ENCODE assay signal across 8 mouse cellular contexts in the genomic region with DNA sequence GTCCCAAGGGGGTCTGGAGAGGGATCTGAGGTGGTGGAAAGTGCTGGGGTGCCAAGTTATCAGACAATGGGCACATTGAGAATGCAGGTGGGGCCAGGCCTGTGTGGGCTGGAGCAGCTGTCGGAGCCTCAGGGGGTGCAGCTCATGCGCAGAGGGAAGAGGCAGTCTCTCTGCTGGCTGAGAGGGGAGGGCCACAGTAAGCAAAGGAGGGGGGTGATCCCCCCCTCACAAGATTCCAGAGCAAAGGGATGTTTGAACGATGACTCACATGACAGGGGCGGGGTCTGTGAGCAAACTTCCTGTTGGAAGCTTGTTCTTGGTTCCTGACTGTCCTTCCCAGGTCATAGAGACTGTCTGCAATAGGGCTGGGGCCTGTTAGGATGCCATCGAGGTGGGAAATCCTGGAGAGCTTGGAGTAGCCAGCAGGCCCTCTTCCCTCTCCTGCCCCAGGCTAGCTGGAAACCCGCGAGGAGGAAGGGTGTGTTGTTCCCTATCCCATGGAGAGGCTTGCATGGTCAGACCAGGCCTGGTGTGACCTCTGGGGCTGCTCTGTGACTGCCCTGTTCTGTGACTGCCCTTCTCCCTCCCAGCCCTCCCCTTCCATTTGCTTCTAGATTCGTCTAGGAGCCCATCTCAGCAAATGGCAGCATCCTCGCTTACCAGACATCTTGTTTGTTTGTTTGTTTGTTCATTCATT. TPM values are rescaled to one million over a fixed set of nuclear protein-coding genes. Genes with fewer than 3 reads are reported as not detected.
DNase-seq lines count a peak whose midpoint lies in the region; ATAC-seq lines count a peak whose summit lies in the region.

No protein-coding gene starts in this region.

- no peaks in the 10 kb centered on the region for H3K36me3 ChIP-seq in heart, embryonic 15.5 days
- no peaks in the 10 kb centered on the region for H3K36me3 ChIP-seq in limb, embryonic 11.5 days (ENCODE audit: control insufficient read depth, insufficient read depth, low read length)

- H3K27ac ChIP-seq in heart, embryonic 15.5 days, result peak overlapping the region; percentile 49
- 0 out of 2 replicates have a peak overlapping the region, but pooled peaks have one; percentile 2 for H3K27ac ChIP-seq in limb, embryonic 11.5 days (replicated peaks; ENCODE audit: low read depth, low read length)

- DNase-seq in left cerebral cortex, postnatal 4 days, result peak; percentile 40
- DNase-seq in left cerebral cortex, adult 9 months (ENCODE audit: low spot score in 2 of 2), result no peak
- peak; percentile 59 for DNase-seq in embryo, embryonic 10 days (ENCODE audit: low spot score)
- DNase-seq in limb, embryonic 11.5 days (ENCODE audit: low spot score), result peak; percentile 51
- peak; percentile 23 for DNase-seq in ovary, postnatal 14 days (ENCODE audit: low spot score)
- DNase-seq in spleen, postnatal 14 days (ENCODE audit: low spot score in 2 of 2), result no peak
- DNase-seq in thymus, postnatal 25 days, result no peak

- peak overlapping the region; percentile 18; the same call in 1 of the 2 replicates for H3K4me2 ChIP-seq in heart, embryonic 15.5 days
- H3K4me2 ChIP-seq in limb, embryonic 11.5 days (ENCODE audit: low read depth, severe bottlenecking), result no peak overlapping the region

- peak; percentile 67 for ATAC-seq in heart, embryonic 15.5 days (replicated peaks; ENCODE audit: insufficient number of reproducible peaks, insufficient read depth, low FRiP score, low read depth)
- ATAC-seq in limb, embryonic 11.5 days (ENCODE audit: insufficient number of reproducible peaks, low FRiP score, low TSS enrichment, low read depth), result peak; percentile 35; the same call in 1 of the 2 replicates

- H3K9ac ChIP-seq in heart, embryonic 15.5 days, result no peak overlapping the region
- no peak overlapping the region for H3K9ac ChIP-seq in limb, embryonic 11.5 days (ENCODE audit: low read length)

- intact Hi-C loops in left cerebral cortex, postnatal 4 days (cut with DNase I), result no loop called here

- no peaks in the 10 kb centered on the region for H3K9me3 ChIP-seq in heart, embryonic 15.5 days (replicated peaks)
- no peaks in the 10 kb centered on the region for H3K9me3 ChIP-seq in limb, embryonic 11.5 days (ENCODE audit: control insufficient read depth, low read length)

- H3K4me1 ChIP-seq in heart, embryonic 15.5 days (replicated peaks), result peaks cover 10% of the 10 kb centered on the region
- H3K4me1 ChIP-seq in limb, embryonic 11.5 days (ENCODE audit: control insufficient read depth, insufficient read depth, low read length), result peaks cover 8% of the 10 kb centered on the region; the same call in 1 of the 2 replicates

- H3K27me3 ChIP-seq in heart, embryonic 15.5 days, result no peaks in the 10 kb centered on the region
- no peaks in the 10 kb centered on the region for H3K27me3 ChIP-seq in limb, embryonic 11.5 days (ENCODE audit: control insufficient read depth, insufficient read depth, low read length)

- no peak overlapping the region for H3K4me3 ChIP-seq in heart, embryonic 15.5 days
- no peak overlapping the region for H3K4me3 ChIP-seq in limb, embryonic 11.5 days (ENCODE audit: low read depth, low read length)

- WGBS in heart, embryonic 15.5 days, result 42% methylated on average over 9 of the region's 9 CpGs
- WGBS in limb, embryonic 11.5 days, result 55% methylated on average over 9 of the region's 9 CpGs

RNA-seq across cellular contexts. Expression of a gene that starts 16.5 kb away (rescaled TPM):
- 1 to 10 TPM; 4.1 to 4.2 TPM for total RNA-seq in left cerebral cortex, postnatal 4 days (2021)
- polyA plus RNA-seq in heart, embryonic 15.5 days (2015; fragmentation: Nextera tagmentation; extraction: Ambion mirVana), result 3.6 and 17.4 TPM in 2 replicates
- polyA plus RNA-seq in limb, embryonic 11.5 days (2014; fragmentation: Nextera tagmentation; extraction: Ambion mirVana), result 11.5 and 15.4 TPM in 2 replicates

RNA-seq across cellular contexts. Expression of a gene that starts 46.4 kb away (rescaled TPM):
- total RNA-seq in left cerebral cortex, postnatal 4 days (2021), result 100 to 1,000 TPM; 117 to 133 TPM
- polyA plus RNA-seq in heart, embryonic 15.5 days (2015; fragmentation: Nextera tagmentation; extraction: Ambion mirVana), result 6.5 and 8.6 TPM in 2 replicates
- 4.4 and 5.7 TPM in 2 replicates for polyA plus RNA-seq in limb, embryonic 11.5 days (2014; fragmentation: Nextera tagmentation; extraction: Ambion mirVana)

Comparison
In these comparisons a context has a peak if more than half of its experiments do, and no peak if none do; other contexts are left out.
1. DNase-seq: peak in left cerebral cortex, postnatal 4 days (single experiment), embryo, embryonic 10 days (single experiment), limb, embryonic 11.5 days (single experiment) and ovary, postnatal 14 days (single experiment); none in left cerebral cortex, adult 9 months (0 of 2), spleen, postnatal 14 days (0 of 2) and thymus, postnatal 25 days (single experiment).